Mouse (Mus musculus) regulatory T cell (primary cell): Measurements from ENCODE around the gene Fam189b.

Source experiments
- in situ Hi-C: fragments of 300-600 bp; cut with MboI, MseI; formaldehyde crosslinking; loops from one replicate; pipeline ENCODE4 v1.15.1; 2025; ENCODE audit warnings: high pct_unique_total_duplicates

Fam189b gene

DNA sequence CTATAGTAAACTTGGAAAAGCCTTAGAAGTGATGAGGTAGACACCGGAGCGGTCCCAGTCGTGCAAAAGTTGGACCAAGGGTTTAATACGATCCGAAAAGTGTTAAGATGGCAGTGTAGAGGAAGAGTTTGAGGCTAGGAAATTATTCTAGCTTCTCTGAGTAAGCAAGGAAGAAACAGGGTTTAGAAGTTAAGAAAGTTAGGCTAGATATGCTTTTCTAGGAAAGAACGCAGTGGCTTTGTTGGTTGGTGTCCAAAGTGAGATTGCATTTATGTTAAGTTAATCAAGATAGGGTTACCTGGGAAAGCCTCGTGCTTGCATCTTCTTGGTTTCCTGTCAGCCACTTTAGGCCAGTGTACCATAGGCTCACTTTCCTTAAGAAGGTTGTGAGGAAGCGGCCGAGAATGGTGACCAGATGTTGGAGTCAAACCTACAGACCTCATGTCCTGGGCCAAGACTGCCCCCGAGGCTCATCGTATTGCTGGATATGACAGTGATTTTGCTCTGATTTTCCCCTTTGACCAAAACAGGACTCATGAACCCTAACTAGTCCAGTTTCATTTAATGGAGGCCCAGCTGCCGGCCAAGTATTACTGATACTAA, 17.6 kb upstream of the Fam189b start:
- in situ Hi-C loops: no loop called here

DNA sequence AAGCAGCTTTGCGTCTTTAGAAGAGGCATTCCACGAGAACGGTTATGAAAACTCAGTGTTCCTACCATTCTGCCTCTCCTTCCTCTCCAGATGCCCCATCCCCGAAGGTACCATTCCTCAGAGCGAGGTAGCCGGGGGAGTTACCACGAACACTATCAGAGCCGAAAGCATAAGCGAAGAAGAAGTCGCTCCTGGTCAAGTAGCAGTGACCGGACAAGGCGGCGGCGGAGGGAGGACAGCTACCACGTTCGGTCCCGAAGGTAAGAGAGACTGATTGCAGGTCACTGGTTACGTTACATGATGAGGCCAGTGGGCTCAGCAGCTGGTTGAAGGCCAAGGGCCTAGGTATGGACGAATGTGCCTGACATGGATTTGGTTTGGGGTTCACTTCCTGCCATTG, 16.0 kb upstream of the Fam189b start:
- in situ Hi-C loops: no loop called here

DNA sequence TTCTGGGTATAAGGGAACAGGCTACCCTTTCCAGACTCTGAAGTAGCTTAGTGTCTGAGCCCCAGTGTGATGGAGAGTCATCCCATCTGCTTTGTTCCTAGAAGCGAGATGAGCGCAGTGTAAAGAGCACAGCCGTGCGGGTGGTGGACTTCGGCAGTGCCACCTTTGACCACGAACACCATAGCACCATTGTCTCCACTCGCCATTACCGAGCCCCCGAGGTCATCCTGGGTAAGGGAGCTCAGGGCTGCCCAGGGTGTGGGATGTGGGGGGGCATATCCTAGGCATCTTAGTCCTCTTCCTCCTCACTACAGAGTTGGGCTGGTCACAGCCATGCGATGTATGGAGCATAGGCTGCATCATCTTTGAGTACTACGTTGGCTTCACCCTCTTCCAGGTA, 8.1 kb upstream of the Fam189b start:
- in situ Hi-C loops: loop anchor here (25.0 kb wide), 1 partner anchor 887 kb away; the partner anchor contains the start of genes 4933434E20Rik, Tpm3 and Ubap2l

DNA sequence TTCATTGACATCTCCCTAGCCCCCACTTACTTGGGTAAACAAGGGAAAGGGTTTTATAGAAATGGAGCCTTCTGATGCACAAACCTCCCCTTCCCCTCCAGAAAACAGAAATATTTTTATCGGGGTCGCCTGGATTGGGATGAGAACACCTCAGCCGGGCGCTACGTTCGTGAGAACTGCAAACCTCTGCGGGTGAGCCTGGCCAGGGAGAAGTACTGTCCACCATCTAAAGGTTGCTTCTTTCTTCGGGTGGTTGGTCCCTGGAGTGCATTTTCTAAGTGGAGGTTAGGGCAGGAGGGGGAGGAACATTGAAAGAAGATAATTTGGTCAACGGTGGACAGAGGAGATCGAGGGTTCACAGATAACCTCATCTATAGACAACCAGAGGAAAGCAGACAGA, 7.4 kb upstream of the Fam189b start:
- in situ Hi-C loops: loop anchor here (25.0 kb wide), 1 partner anchor 887 kb away; the partner anchor contains the start of genes 4933434E20Rik, Tpm3 and Ubap2l

DNA sequence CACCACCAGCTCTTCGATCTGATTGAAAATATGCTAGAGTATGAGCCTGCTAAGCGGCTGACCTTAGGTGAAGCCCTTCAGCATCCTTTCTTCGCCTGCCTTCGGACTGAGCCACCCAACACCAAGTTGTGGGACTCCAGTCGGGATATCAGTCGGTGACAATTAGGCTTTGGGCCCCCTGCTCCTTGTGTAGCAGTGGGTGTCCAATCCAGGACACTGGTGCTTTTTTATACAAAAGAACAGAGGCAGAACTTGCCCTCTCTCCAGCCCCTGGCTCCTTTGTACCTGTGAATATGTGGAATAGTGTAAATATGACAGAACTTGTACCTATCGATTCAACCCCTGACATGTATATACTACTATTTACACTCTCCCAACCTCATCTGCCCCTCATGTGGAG, 6.5 kb upstream of the Fam189b start:
- in situ Hi-C loops: loop anchor here (25.0 kb wide), 1 partner anchor 886 kb away; the partner anchor contains the start of genes 4933434E20Rik, Tpm3 and Ubap2l

DNA sequence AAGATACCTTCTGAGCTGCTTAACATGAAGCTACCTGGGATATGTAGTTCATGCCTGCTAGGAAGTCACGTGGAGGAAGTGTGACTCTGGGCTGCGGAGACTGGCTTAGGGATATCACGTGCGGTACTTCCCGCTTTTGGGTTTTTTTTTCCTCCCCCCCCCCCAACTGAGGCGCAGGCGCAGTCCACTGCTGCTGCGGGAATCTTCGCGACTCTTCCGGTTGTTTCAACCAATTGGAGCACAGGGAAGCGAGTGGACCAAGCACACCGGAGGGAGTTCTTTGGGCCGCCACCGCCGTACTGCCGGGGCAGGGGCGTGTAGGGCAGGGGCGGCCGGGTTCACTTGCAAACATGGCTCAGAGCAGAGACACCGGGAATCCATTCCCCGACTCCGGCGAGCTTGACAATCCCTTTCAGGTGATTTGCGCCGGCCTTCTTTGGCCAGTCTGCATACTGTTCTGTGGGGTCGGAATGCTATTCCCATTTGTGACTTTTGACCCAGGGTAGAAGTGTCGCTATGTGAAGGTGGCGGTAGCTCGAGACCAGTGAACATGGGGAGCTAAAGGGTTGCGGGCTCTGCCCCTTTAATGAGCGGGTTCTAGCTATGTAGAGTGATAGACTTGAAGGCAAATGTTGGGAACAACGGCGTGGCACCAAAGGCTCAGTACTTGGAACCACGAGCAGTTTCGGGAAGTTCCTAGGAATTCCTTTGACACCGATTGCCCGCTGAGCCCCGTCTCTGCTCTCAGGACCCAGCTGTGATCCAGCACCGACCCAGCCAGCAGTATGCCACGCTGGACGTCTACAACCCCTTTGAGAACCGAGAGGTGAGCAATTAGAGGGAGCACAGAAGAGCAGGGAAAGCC, 5.5 kb upstream of the Fam189b start, which contains the start of gene Scamp3:
Scamp3 (plus strand) TSS at position 232 of the 865 bp plus-strand sequence.
- in situ Hi-C loops: loop anchor here (25.0 kb wide), 1 partner anchor 885 kb away; the partner anchor contains the start of genes 4933434E20Rik, Tpm3 and Ubap2l

DNA sequence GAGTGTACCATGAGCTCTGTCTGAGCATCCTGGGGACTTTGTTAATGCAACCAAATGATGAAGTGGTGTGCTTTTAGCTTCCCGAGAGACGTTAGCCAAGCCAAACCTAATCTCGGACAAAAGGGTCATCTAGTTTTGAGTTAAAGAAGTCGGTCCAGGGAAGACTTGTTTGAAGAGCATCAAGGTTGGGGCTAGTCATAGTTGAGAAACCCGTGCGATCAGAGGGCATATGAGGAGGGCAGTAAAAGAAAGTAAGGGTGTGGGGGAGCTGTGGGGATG, 4.9 kb upstream of the Fam189b start:
- in situ Hi-C loops: loop anchor here (25.0 kb wide), 1 partner anchor 884 kb away; the partner anchor contains the start of genes 4933434E20Rik, Tpm3 and Ubap2l

DNA sequence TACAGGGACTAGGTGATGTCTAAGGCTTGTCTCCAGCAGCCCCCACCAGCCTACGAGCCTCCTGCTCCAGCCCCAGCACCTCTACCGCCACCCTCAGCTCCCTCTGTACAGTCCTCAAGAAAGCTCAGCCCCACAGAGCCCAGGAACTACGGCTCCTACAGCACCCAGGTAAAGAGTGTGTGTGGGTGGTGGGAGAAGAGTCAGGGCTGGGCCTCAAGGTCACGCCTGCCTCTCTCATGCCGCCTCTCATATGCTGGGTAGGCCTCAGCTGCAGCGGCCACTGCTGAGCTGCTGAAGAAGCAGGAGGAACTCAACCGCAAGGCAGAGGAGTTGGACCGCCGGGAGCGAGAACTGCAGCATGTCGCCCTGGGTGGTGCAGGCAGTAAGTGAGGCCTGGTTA, 3.9 kb upstream of the Fam189b start:
- in situ Hi-C loops: loop anchor here (25.0 kb wide), 1 partner anchor 883 kb away; the partner anchor contains the start of genes 4933434E20Rik, Tpm3 and Ubap2l

DNA sequence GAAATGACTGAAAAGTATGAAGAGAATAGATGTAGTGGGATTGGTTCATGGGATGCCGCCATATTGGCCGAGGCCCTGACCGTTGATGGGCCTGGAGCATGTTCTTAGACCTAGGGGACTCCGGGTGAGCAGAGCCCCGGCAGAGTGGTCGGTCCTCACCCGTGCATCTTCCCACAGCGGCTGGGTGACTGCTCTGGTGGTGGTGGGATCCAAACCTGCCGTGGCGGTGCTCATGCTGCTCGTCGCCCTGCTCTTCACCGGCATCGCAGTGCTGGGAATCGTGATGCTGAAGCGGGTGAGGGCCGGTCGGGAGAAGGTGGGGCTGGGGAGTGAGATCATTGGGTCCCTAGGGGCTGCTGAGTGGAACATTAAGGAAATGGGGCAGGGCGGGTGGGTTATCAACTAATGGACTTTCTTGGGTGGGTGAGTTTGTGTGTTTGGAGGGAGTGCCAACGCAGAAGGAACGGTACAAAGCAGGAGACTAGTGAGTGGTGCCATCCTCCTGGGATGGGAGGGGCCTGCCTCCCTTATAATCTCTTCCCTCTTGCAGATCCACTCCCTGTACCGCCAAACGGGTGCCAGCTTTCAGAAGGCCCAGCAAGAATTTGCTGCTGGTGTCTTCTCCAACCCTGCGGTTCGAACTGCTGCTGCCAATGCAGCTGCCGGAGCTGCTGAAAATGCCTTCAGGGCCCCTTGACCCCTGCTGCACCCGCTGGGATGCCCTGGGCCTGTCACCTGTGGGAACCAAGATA, 1.0 kb upstream of the Fam189b start:
- in situ Hi-C loops: loop anchor here (25.0 kb wide), 1 partner anchor 880 kb away; the partner anchor contains the start of genes 4933434E20Rik, Tpm3 and Ubap2l

DNA sequence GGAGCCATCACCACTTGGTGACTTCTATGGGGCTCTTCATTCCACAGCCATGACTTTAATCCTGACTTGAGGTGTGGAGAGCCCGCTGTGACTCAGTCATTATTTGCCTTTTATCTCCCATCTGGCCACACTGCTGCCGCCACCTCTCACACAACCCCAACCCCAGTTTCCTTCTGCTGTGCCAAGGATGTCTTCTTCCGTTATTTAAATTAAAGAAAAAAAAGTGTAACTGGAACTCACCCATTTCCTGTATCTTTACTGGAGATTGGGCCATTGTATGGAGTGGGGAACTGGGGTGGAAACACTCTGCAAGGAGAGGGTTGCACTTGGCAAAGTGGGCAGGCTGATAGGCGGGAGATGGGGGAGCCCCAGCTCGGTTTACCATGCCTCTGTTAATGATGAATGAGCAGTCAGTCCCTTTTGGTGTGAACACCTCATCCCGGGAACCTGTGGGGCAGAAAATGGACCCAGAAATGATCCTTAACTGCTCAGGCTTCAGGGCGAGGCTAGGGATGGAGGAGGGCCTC, 349 bp upstream of the Fam189b start:
- in situ Hi-C loops: loop anchor here (25.0 kb wide), 1 partner anchor 880 kb away; the partner anchor contains the start of genes 4933434E20Rik, Tpm3 and Ubap2l

DNA sequence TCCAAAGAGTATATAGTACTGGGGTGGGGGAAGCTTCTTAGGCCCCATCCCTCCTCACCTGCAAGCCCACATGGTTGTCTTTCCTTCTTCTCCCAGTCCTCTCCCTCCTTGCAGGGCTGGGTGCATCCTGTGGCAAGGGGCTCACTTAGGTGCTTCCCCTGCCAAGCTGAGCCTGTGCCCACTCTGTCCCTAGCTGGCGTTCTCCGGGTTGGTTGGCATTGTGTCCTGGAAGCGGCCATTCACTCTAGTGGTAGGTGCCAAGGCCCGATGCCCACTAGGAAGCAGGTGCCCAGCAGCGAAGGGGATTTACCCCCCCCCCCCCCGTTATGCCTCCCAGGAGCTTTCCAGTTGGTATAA, 994 bp downstream of the Fam189b start:
- in situ Hi-C loops: loop anchor here (25.0 kb wide), 1 partner anchor 878 kb away; the partner anchor contains the start of genes 4933434E20Rik, Tpm3 and Ubap2l

DNA sequence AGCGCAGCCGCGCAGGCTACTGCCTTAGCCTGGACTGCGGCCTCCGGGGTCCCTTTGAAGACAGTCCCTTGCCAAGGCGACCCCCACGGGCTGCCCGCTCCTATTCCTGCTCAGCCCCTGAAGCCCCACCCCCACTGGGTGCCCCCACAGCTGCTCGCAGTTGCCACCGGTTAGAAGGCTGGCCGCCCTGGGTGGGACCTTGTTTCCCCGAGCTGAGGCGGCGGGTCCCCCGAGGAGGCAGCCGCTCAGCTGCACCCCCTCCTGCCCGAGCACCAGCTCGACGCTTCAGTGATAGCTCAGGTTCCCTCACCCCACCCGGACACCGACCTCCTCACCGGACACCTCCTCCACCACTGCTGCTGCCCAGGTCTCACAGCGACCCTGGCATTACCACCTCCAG, 4.3 kb downstream of the Fam189b start:
- in situ Hi-C loops: loop anchor here (25.0 kb wide), 1 partner anchor 875 kb away; the partner anchor contains the start of genes 4933434E20Rik, Tpm3 and Ubap2l

DNA sequence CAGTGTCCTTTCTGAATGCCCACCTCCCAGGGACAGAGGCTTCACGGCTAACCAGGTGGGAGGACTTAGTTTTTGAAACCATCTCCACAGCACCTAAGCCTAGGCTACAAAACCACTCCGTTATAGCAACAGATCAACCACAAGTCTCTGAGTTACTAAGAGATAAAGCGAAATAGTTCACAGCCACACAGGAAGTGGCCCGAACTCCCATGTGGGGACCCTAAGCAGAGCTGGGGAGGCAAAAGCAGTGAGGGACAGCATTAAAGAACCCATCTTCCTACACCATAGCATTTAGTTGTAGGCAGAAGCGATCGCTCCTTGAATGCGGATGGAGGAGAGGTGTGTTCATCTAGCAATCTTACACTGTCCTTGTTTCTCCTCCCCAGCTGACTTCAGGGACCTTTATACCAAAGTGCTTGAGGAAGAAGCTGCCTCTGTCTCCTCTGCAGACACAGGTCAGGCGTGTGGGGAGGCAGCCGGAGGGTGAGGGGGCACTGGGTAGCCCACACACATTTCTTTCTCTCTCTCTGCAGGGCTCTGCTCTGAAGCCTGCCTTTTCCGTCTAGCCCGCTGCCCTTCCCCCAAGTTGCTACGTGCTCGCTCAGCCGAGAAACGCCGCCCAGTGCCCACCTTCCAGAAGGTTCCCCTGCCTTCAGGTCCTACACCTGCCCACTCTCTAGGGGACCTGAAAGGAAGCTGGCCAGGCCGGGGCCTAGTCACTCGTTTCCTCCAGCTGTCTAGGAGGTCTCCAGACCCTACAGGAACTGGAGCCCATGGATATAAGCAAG, 4.9 kb downstream of the Fam189b start:
- in situ Hi-C loops: loop anchor here (25.0 kb wide), 1 partner anchor 874 kb away; the partner anchor contains the start of genes 4933434E20Rik, Tpm3 and Ubap2l

DNA sequence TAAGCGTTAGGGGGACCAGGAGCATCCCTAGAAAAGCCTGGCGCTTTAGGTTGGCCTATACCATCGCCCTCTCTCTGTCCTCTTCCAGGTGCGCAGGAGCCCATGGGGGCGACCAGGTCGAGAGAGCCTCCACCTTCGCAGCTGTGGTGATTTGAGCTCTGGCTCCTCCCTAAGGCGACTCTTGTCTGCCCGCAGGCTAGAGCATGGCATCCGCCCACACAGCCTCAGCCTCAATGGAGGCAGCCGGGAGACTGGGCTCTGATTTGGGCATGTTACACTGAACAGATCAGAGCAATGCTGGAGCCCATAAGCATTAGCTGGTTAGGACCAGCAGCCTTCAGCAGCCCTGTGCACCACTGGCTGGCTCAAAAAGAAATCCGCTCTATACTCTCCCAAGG, 5.5 kb downstream of the Fam189b start:
- in situ Hi-C loops: loop anchor here (25.0 kb wide), 1 partner anchor 874 kb away; the partner anchor contains the start of genes 4933434E20Rik, Tpm3 and Ubap2l

DNA sequence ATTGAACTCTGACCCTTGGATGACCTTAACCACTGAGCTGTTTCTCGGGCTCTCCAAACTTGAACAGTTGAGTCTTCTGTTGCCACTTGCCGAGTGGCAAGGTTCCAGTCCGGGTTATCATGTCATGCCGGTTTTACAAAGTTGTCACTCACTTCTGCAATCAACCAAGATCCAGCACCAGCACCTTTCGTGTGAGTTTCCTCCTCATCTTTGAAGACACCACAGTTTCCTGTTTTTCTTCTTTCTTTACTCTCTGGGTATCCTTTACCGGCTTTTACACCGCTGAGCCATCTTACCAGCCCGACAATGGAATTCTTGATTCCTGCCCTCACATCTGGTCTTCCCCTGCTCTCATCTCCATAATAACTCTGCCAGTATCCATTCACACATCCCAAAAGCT, 7.5 kb downstream of the Fam189b start:
- in situ Hi-C loops: loop anchor here (25.0 kb wide), 1 partner anchor 872 kb away; the partner anchor contains the start of genes 4933434E20Rik, Tpm3 and Ubap2l

DNA sequence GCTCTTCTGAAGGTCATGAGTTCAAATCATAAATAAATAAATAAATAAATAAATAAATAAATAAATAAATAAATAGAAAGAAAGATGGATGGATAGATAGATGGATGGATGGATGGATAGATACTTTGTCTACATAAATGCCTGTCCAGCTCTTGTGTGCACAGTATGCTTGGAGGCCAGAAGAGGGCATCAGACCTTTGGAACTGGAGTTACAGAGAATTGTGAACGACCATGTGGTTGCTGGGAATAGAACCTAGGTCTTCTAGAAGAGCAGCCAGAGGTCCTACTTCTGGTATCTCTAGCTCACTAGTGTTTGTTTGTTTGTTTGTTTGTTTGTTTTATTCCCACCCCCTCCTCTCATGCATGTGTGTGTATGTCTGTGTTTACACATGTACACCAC, 10.4 kb downstream of the Fam189b start:
- in situ Hi-C loops: loop anchor here (25.0 kb wide), 1 partner anchor 869 kb away; the partner anchor contains the start of genes 4933434E20Rik, Tpm3 and Ubap2l

DNA sequence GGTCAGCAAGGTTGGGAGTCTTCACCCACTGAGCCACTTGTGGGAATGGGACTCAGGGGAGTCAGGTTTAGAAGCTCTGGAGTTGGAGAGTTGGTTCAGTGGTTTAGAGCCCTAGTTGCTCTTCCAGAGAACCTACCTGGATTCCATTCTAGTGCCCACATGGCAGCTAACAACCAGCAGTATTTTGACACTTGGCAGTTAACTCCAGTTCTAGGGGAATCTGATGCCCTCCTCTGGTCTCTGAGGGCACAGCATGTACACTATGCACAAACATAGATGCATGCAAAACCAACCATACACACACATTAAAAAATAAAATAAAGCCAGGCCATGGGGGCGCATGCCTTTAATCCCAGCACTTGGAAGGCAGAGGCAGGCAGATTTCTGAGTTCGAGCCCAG, 10.9 kb downstream of the Fam189b start:
- in situ Hi-C loops: loop anchor here (25.0 kb wide), 1 partner anchor 868 kb away; the partner anchor contains the start of genes 4933434E20Rik, Tpm3 and Ubap2l

DNA sequence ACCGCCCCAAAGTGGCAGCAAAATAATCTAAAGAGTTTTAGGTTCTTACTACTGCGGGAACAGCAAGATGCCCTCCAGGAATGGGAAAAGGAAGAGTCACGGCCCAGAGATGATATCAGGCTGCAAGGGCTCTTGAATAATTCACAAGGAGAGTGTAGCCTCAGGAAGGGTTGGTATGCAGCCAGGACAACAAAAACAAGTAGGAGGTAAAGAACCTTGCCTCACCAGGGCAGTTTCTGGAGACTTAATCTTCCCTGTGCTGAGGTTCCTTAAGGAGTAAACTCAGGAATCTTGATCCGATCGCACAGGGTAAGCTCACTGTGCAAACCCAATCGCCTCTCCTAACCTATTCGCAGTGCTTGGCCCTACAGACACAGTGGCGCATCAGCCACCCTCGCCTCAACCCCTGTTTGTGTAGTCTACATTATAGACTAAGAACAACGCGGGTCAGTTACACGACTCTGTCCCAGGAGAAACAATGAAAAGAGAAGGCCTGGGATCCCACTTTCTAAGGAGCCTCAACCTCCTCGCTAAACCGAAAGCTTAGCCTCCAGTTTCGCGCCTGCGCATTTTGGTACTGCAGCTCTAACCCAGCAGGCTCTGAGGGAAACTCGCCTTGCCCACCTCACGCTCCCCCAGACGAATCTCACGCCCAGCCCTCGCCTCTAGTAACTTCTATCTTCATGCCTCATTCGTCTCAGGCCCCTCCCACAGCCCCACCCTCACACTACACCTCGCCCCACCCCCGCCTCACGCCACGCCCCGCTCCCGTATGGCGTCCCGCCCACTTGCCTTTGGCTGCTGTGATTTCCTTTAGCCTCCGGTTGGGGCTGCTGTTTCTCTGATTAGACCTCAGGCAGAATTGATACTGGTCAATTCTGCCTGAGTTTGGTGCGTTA, 13.3 kb downstream of the Fam189b start:
- in situ Hi-C loops: loop anchor here (25.0 kb wide), 1 partner anchor 866 kb away; the partner anchor contains the start of genes 4933434E20Rik, Tpm3 and Ubap2l

DNA sequence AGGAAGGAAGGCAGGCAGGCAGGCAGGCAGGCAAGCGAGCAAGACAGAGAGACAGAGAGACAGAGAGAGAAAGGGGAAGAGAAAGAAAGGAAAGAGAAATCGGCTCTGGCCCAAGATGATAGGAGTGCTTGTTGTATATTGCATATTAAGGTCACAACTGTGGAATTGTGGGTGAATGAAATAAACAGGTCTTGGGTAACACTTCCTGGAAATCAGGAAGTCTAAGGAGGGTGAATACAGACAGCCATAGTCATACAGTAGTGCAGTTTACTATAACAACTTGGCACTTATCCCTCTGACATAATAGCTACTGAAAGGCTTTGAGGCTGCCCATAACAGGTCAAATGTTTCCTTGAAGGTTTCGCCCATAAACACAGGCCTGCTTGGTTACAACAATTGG, 16.9 kb downstream of the Fam189b start:
- in situ Hi-C loops: loop anchor here (25.0 kb wide), 1 partner anchor 862 kb away; the partner anchor contains the start of genes 4933434E20Rik, Tpm3 and Ubap2l
